Mouse (Mus musculus): ENCODE results near the gene Cebpzos. TPM values are rescaled to one million over a fixed set of nuclear protein-coding genes. Genes with fewer than 3 reads are reported as not detected.

The Cebpzos gene
- total RNA-seq, 2 experiments from 2014 or later, result 41.6 to 52.5 TPM

GRCm38 (mm10) chr17:78936466-78937228, 20.3 kb downstream of the Cebpzos start, which contains the start of the genes Cebpz and Ndufaf7:
Gene Cebpz, minus strand, starts transcription at chr17:78937066.
Gene Ndufaf7, plus strand, starts transcription at chr17:78937136.
- intact Hi-C loops (cut with DNase I), result no loop called here
- DNase-seq, result peak; percentile 97 to 99

- no peak for DNase-seq
- intact Hi-C loops (cut with DNase I), result no loop called here
These were observed 21.0 kb downstream of the Cebpzos start for GRCm38 (mm10) chr17:78937229-78937853.

- intact Hi-C loops (cut with DNase I), result no loop called here
- no peak for DNase-seq
These were observed 22.6 kb downstream of the Cebpzos start for GRCm38 (mm10) chr17:78938927-78939326.

GRCm38 (mm10) chr17:78942579-78942978, 26.3 kb downstream of the Cebpzos start:
- DNase-seq, result no peak
- intact Hi-C loops (cut with DNase I), result no loop called here

- no peak for DNase-seq
- intact Hi-C loops (cut with DNase I), result no loop called here
These were observed 34.9 kb downstream of the Cebpzos start for GRCm38 (mm10) chr17:78951225-78951624.

- DNase-seq, result no peak
These were observed 35.8 kb downstream of the Cebpzos start for GRCm38 (mm10) chr17:78952070-78952469.

GRCm38 (mm10) chr17:78953240-78953639, 36.9 kb downstream of the Cebpzos start:
- DNase-seq, result no peak
- intact Hi-C loops (cut with DNase I), result no loop called here

More at GRCm38 (mm10) chr17:78952070-78952469, 35.8 kb downstream of the Cebpzos start:
- intact Hi-C loops (cut with DNase I), result no loop called here

GRCm38 (mm10) chr17:78959473-78959872, 43.2 kb downstream of the Cebpzos start:
- intact Hi-C loops (cut with DNase I), result no loop called here
- no peak for DNase-seq

GRCm38 (mm10) chr17:78964387-78964786, 48.1 kb downstream of the Cebpzos start:
- intact Hi-C loops (cut with DNase I), result no loop called here
- DNase-seq, result no peak

- intact Hi-C loops (cut with DNase I), result no loop called here
- DNase-seq, result no peak
These were observed 50.0 kb downstream of the Cebpzos start for GRCm38 (mm10) chr17:78966092-78966883.

- intact Hi-C loops (cut with DNase I), result no loop called here
- DNase-seq, result no peak
These were observed 52.2 kb downstream of the Cebpzos start for GRCm38 (mm10) chr17:78968500-78968899.

Other genes starting within 250 kb of the Cebpzos start
- 10 to 100 TPM; 40.1 to 42.4 TPM for gene Strn, start 179.3 kb upstream of the Cebpzos start, total RNA-seq (2021)
- 10 to 100 TPM; 31.7 to 35.5 TPM for gene Heatr5b, start 81.1 kb upstream of the Cebpzos start, total RNA-seq (2021)
- 10 to 100 TPM; 25.9 to 30.0 TPM for gene Gpatch11, start 80.9 kb upstream of the Cebpzos start, total RNA-seq (2021)
- gene Eif2ak2, start 33.9 kb upstream of the Cebpzos start, total RNA-seq (2021), result 10 to 100 TPM; 13.3 to 13.9 TPM
- gene Sult6b1, start 9.5 kb upstream of the Cebpzos start, total RNA-seq (2021), result not detected
- 10 to 100 TPM; 19.1 to 21.0 TPM for gene Cebpz, start 20.6 kb downstream of the Cebpzos start, total RNA-seq (2021)
- 10 to 100 TPM; 51.6 to 53.1 TPM for gene Ndufaf7, start 20.6 kb downstream of the Cebpzos start, total RNA-seq (2021)
- gene Prkd3, start 104.3 kb downstream of the Cebpzos start, total RNA-seq (2021), result 10 to 100 TPM; 29.4 to 30.0 TPM
- 10 to 100 TPM; 13.7 to 15.9 TPM for gene Qpct, start 135.4 kb downstream of the Cebpzos start, total RNA-seq (2021)